Mouse (Mus musculus) neutrophil, adult 59 days (primary cell): ENCODE data around the gene Ucn3. TPM values are rescaled to one million over a fixed set of nuclear protein-coding genes. Genes with fewer than 3 reads are reported as not detected.

Experiments used
- total RNA-seq, 2 experiments: library from RNA; stranded (reverse); gene quantifications; 1 replicate in 1 of 2; 2 replicates in 1 of 2; pipeline ENCODE4 v1.2.4; 2023

Ucn3 gene
- total RNA-seq: not detected

GRCm38 (mm10) chr13:3945249-3945648, at the start of gene Ucn3:
Gene Ucn3 (minus strand): TSS chr13:3945349.

GRCm38 (mm10) chr13:3917571-3918311, 27.4 kb downstream of the Ucn3 start, which contains the start of the genes Net1 and Tubal3:
Gene Net1 (minus strand): TSS chr13:3918220.
Gene Tubal3 (plus strand): TSS chr13:3918274.

Other genes with a start within 250 kb of the Ucn3 start
- not detected for gene Calml3, start 141.0 kb downstream of the Ucn3 start, total RNA-seq
- gene Calm4, start 107.6 kb downstream of the Ucn3 start, total RNA-seq: not detected
- gene Calm5, start 91.2 kb downstream of the Ucn3 start, total RNA-seq: not detected
- 10 to 100 TPM; 18.2 to 18.7 TPM for gene Net1, start 27.1 kb downstream of the Ucn3 start, total RNA-seq
- gene Tubal3, start 27.1 kb downstream of the Ucn3 start, total RNA-seq: not detected
- gene Akr1c14, start 103.7 kb upstream of the Ucn3 start, total RNA-seq: not detected
- gene Akr1c18, start 205.3 kb upstream of the Ucn3 start, total RNA-seq: 1 to 10 TPM in 1 of 2 experiments, under 1 TPM in 1; 0.78 to 1.0 TPM
- 1 to 10 TPM; 6.7 to 9.7 TPM for gene Akr1c13, start 245.8 kb upstream of the Ucn3 start, total RNA-seq